Mouse (Mus musculus) urinary bladder, adult 18-20 months (tissue): ENCODE measurements around the gene Gm5460.

Experiments
- DNase-seq, 2 experiments: peaks; one replicate each; pipeline ENCODE4 v3.0.0; 2022; ENCODE audit warnings: low spot score in 2 of 2, mixed read lengths in 2 of 2

The Gm5460 gene

DNA sequence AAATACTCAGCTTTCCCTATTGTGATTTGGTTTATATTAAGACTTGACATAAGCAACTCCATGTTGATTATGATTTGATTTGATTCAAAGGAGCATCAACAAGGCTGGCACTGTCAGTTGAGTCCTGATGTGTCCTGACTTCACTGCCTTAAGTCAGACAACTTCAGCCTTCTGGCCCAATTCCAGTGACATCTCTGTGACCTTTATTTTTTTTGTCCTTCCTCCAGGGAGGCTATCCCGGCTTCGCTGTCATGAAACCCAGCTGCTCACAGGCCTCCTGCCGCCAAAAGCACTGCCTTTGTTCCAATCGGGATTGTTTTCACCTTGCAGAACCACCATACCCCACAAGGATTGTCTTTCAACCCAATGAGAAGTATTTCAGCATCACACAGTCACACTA, 58.8 kb downstream of the Gm5460 start:
- DNase-seq, result no peak

DNA sequence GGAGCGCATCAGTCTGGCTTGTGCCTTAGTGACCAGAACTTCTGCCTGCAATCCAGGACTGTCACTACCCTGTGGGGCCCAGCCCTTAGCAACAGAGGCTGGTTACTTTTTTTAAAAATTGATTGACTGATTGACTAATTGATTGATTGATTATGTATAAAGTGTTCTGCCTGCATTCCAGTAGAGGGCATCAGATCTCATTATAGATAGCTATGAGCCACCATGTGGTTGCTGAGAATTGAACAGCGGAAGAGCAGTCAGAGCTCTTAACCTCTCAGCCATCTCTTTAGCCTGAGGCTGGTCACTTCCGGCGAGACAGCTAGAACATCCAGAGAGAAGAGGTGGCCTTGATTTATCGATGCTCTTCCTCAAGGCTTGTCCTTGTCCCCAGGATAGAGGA, 60.7 kb downstream of the Gm5460 start:
- DNase-seq, result no peak

DNA sequence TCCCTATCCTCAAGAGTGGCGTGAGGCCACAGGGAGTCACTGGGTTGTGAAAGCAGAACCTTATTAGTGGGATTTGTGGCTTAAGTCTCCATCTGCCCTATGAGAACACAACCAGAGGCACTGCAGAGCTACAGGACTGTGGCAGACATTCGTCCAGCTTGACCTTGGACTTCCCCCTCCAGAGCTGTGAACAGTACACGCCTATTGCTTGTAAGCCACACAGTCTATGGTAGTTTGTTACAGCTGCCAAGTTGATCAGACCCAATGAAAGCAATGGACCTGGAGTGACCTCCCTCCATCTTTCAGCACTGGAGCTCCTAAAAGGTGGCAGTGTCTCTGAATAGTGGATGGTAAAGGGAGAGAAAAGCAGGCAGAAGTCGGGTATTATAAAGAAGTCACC, 61.7 kb downstream of the Gm5460 start:
- DNase-seq, result no peak

DNA sequence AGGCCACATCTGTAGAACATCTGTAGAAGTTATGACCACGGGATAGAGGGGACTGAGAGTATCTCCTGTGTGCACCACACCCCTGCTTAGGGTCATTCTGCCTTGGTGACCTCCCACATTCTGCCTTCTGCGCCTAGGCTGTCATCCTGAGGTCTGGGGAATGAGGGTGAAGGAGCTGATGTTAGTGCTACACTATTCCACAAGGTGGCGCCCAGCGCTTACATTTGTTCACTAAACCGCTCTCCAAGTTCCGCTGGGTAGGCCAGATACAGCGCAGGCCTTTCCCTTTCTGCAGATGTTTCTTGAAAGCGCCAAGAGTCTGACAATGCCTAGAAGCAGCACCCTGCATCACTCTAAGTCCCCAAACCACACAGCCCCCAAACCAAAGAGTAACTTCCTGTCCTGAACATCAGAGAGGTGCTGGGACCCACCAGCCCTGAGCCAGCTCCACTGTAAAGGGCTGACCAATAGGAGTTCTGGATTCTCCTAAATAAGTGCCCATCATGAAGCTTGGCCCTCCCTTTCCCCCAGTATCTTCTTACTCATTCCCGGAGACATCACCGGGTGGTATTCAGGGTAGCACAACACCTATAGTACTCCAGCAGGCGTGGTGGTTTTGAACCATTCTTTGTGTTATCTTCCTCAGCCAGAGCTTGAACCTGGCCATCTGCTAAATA, 63.9 kb downstream of the Gm5460 start:
- DNase-seq, result peak; percentile 50 to 55

DNA sequence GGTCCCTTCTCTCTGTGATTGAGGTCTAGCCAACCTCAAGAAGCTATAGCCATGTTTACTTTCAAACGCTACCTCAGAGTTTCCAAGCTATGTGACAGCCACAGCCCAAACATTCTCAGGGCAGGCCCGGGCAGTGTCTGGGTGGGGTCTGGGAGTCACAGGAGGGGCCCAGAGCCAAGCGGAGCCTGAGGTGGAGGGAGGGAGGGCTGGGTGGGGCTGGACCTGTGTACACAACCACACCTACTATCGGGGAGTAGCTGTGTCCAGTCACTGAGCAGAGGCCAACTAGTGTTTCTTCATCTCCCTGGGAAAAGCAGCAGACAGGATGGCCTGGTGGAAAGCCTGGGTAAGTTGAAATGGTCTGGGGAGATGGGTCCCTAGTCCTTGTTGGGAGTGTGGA, 69.2 kb downstream of the Gm5460 start, which contains the start of gene Anxa8:
Gene Anxa8, plus strand, starts transcription at position 251 of the 400 bp plus-strand sequence.
- DNase-seq, result peak in 1 of 2 experiments; percentile 85

DNA sequence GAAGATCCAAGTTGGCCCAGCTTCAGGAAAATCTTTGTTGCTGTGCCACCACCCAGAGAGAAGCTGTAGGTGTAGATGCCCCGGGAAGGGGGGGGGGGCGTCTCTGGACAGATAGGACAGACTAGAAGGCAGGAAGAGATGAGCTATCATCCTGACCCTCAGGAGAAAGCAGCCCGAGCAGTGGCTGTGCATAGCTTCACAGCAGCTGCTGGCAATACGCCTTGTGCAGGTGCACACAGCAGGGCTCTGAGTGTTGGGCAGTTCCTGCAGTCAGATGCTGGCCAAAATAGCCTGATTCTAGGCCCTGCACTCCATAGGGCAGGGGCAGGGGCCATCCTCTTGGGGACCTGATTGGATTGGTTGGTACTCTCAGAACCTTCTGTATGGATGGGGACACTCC, 70.2 kb downstream of the Gm5460 start:
- no peak for DNase-seq

DNA sequence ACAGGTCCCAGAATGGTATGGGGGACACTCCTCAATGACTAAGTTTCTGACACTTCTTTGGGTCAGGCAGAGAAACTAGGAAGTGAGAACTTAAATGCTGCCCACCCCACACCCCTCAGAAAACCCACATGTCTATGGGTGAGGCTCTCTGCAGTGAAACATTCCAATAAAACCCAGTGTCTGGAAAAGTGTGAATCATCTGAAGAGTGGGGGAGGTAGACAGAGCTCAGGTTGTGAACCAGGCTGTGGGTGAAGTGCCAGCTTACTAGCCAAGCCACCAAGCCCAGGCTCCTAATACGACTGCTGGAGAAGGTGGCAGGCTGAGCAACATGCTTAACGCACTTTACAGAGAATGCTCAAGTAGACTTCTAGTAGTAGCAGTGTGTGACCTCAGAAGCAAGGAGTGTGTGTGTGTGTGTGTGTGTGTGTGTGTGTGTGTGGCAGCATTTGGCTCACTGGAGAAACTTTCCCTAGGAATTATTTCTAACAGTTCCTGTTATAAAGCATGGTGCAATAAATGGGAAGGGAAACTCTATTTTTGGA, 71.4 kb downstream of the Gm5460 start:
- no peak for DNase-seq

DNA sequence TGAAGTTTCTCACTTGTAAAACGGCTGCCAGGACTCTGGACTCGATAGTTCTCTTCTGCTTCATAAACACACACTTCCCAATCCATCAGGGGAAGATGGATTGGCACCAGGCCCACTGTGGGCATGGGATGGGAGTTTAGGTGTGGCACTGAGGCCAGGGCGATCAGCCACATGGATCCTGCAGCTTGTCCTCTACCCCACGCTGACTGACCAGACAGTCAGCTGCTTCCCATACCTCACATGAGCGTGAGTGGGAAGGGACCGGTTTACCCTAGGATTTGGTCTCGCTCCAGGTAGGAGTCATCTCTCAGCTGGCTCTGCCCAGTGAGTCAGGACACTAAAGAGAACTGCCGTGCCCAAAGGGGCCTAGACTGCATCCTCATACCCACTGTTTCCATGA, 73.2 kb downstream of the Gm5460 start:
- no peak for DNase-seq

DNA sequence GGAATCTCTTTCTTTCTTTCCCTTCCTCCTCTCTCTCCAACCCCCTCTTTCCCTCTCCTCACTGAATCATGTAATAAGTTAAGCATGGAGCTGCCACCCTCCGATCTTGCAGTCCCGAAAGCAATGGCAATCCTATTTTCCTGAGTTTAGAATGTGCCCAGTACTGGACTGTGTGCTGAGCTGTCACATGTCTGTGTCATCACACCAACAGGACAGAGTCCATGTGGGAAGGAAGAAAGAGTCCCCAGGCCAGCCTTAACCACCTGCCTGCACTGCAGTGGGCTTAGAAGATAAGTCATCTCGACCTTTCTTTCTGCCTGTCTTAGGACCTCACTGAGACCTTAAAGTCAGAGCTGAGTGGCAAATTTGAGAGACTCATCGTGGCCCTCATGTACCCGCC, 74.9 kb downstream of the Gm5460 start:
- no peak for DNase-seq

DNA sequence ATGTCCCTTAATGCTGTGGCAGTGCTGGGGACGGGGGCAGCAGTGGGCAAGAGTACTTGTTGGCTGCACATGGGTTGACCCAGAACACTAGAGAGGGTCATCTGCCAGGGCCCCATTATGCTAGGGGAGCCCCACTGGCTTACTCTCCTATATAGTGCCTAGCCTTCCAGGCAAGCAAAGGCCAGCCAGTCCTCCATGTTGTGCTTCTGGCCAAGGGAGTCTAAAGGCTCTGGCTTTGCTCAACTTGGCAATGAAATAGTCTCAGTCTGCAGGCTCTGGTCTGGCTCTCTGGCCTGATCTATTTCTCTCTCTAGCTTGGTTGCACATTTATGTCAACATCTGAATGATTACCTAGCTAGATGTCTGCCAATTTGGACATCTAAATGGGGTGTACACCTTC, 76.3 kb downstream of the Gm5460 start:
- no peak for DNase-seq

DNA sequence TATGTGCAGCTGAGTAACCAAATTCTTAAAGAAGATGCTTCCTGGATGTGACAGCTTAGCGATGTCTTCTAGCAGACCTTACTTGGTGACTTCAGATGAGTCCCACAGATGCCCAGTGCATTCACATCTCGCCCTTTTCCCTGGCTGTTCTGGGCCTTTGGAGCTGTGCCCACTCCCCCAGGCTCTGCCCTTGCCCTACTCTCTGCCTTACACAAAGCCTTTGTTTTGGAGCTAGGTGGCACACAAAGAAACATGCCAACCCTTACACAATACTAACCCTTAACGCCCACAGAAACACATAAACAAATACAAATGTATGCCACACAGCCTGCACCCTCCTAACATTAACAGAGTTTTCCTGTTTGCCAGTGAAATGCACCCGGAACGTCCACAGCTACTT, 79.6 kb downstream of the Gm5460 start:
- no peak for DNase-seq
